Mouse (Mus musculus) cerebellum, adult 11 months (tissue): ENCODE measurements around the gene Cyb5b.
"Not testable (repeated sequence)": the region's sequence is repeated elsewhere in the genome, so short reads cannot be mapped to it uniquely, and the experiment has no call there.

Experiments used
- DNase-seq: peaks from one replicate; pipeline ENCODE4 v3.0.0; 2022

The Cyb5b gene

DNA sequence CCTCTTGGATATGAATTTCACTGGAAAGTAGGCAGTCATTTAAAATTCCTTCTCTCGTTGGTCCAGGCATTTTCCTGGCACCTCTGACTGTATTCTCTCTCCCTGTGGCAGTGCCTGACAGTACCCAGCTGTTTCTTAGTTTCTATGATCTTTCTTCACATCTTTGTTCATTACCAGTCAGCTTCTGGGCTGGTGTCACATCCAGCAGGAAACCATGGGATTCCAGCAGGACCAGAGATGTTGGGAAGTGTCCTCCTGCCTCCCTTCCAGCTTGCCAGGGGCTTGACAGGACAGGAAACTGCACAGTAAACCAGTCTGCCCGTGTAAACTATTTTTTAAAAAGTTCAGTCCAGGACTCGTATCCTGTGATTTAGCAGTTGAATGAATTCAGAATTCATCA is 34.6 kb downstream of the Cyb5b start:
- DNase-seq = no peak

GRCm38 (mm10) chr8:107186659-107187390 is 36.4 kb downstream of the Cyb5b start:
- DNase-seq = no peak

- no peak for DNase-seq
Measured at GRCm38 (mm10) chr8:107187631-107188030, 37.2 kb downstream of the Cyb5b start.

- DNase-seq = no peak
Measured at GRCm38 (mm10) chr8:107192631-107193030, 42.2 kb downstream of the Cyb5b start.

DNA sequence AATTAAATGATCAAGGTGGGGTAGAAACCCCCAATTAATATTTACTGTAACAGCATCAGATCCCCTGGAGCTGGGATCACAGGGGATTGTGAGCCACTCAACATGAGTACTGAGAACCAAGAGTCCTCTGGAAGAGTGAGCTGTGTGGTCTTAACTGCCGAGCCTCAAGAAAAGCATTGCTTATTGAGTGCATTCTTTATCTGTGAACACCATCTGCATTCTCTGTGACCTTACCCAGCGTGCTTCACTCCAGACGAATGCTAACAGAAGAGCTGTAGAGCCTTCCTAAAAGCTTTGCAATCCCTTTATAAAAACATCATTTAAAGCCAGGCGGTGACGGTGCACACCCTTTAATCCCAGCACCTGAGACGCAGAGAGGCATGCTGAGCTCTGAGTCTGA is 42.9 kb downstream of the Cyb5b start:
- DNase-seq = no peak

DNA sequence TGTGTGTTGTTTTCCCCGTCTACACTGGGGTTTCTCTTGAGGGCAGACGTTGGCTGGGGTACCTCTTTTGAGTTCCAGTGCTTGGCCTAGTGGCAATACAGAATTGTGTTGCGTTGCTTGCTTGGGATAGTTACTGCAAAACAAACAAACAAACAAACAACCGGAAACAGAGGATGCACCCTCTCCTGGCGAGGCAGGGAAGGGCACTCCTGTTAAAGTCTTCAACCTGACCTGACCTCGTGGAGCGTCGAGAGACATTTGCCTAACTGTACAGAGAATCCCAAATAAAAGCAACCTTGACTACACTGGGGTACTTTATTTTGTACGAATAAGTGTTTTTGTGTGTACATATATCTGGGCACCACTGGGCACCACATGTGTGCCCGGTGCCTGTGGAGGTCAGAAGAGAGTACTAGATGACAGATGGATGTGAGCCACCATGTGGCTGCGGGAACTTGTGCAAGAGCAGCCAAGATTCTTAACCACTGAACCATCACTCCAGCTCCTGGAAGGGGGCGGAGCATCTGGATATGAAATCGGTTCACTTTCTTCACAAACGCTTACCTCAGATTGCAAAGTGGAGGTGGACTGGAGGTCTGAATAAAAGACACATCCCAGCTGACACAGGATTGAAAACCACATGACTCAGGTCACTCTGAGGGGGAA is 44.5 kb downstream of the Cyb5b start:
- DNase-seq = no peak

DNA sequence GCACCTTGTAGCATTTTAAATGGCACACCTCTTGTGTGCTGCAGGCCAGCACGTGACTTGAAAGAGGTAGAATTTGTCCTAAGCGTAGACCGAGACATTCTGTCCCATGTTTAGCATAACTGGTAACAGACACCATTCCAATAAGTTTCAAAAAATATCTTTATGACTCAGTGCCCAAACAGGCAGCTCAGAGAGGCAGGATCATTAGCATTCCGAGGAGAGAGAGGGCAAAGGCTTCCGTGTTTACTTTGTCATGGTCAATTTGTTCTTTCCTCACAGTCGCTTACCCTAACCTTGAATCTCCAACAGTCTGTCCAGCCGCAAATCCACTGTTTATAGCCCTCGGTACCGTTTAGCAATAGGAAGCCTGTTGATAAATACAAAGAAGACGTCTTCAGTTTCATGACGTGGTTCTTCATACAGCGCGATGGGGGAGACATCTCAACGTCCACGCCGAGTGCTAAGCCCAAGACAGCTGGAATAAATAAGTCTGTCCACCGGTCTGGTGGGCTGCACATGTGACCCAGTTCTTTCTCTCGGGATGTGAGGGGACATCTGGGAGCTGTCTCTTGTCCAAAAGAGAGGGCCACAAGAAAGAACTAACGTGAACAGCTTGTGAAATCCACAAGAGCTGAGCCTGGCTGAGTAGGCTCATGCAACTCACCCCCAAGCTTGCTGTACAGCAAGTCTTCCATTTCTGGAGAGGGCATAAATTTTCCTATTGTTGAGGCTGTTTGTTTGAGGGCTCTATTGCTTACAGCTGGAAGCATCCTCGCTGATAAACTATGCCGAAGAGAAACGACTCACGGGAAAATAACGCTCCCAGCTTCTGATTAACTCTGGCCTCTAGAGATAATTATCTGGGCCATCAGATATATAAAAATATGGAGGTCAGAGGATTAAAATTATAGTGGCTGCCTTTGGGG is 47.7 kb downstream of the Cyb5b start:
- DNase-seq = no peak

- DNase-seq = peak; percentile 21
Measured at GRCm38 (mm10) chr8:107205164-107205563, 54.7 kb downstream of the Cyb5b start.

GRCm38 (mm10) chr8:107205701-107206561 is 55.5 kb downstream of the Cyb5b start:
- peak; percentile 69 for DNase-seq

DNA sequence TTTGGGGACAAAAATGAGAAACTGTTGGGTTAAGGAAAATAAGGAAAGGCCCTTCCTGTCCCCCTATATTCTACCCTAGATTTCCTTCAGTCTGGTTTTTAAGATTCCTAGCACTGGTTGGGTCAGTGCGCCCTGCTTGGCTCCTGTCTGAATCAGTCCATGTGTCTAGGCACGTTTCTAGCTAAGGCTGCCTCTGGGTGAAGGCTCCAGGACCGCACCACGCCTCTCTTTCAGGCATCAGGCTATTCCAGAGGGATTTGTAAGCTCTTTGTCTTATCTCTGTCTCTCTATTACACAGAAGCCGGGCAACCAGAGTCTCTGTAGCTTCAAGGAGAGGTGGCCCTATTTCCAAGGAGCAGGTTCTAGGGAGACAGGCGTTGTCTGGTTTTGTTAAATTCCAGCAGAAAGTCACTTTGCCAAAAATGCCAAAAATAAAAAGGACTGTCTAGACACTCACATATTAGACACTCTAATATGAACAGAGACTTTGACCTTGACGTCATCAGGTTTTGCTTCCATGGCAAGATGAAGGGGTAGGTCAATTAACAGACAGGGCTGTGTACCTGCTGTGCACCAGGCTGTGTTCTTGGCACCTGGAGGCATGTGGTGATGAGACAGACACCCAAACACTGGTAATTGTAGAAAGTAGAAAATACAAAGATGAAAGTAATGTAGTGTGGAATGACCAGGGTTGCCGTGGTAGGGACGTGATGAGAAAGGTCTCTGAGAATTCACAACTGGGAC is 56.5 kb downstream of the Cyb5b start:
- DNase-seq = peak; percentile 20

DNA sequence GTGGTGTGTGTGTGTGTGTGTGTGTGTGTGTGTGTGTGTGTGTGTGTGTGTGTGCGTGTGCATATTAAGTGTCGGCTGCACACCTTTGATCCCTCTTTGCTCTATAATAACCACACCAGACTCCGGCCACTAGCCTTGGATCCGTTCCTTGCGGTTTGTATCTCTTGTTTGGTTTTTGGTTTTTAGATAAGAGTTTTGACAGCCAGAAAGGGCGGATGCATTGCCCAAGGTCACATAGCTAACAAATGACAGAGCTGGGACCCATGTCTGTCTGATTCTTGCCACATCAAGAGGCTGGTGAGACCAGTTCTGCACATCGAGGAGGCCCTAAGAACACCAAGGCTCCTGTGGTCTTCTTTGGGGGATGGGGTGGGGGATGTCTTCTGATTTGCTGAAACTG is 58.7 kb downstream of the Cyb5b start:
- DNase-seq = no peak

DNA sequence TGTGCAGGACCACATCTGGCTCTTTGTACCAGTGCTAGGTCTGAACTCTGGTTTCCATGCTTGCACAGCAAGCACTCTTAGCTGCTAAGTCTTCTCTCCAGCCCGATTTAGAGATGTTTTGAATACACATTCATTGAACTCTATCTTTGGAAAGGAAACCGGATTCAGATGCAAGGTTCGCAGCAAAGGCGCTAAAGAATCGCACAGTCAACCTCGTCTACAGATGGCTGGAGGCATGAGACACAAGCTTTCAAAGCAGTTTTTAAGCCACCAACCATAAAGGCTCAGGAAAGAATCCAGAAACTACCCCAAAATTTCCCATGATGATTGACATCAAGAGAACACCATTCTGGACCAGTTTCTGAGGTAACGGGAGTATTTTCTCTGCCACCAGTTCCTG is 61.6 kb downstream of the Cyb5b start:
- no peak for DNase-seq

GRCm38 (mm10) chr8:107217230-107217629 is 66.8 kb downstream of the Cyb5b start:
- DNase-seq = not testable (repeated sequence)

GRCm38 (mm10) chr8:107218091-107218490 is 67.7 kb downstream of the Cyb5b start:
- DNase-seq = no peak

- no peak for DNase-seq
Measured at GRCm38 (mm10) chr8:107219078-107219477, 68.6 kb downstream of the Cyb5b start.

DNA sequence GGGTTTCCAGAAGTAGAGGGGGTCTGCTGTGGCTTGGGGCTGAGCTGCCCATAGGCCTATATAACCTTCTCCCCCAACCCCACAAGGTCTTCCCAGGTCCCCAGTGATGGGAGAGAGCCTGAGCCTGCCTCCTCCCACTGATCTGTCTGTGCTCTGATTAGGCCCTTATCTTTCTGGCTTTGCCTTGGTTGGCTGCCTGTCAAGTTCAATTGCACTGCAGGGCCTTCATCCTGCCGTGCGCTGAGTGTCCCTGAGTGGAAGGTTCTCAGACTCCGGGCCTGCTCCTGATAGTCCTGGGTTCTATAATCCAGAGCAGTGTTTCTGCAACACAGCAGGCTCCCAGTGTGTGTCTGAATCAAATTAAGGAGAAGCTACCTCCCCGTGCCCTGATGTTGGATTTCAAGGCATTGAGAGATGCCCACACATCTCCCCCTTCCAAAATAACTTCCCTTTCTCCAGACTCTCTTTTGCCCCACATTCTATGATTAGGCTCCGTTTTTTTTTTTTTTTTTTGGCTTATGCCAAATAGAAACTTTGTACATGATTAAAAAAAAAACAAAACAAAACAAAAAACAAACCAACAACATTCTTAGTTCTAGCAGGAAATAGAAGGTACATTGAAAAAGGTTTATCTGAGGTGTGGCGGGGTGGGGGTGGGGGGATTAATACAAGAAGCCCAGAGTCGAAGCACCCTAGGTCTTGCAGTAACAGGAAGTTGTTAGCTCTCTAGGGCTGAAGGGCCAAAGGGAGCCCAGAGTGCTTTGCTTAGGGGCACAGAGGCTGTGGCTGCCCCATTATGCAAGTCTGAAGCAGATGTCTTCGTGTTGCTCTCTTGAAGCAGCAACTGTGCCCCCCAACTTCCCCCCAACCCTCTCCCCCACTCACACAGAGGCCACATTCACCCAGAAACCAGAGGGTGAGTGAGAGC is 71.7 kb downstream of the Cyb5b start:
- DNase-seq = no peak

DNA sequence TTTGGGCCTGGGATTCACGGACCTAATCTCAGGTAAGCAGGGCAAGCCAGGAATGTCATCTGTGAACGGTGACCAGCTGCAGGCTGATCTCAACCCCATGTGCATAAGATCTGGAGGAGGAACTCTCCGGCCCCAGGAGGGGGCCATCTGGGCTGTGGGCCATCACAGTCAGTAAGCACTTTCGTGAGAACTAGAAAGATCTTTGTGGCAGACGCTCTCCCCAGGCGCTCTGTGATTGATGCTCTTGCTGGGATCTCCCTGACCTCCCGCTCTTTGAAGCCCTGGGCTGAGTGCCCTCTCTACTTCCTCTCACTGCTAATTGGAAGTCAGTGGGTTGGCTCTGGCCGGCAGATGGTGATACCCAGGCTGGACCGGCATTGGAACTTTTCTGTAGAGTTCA is 75.7 kb downstream of the Cyb5b start:
- no peak for DNase-seq

- DNase-seq = no peak
Measured at GRCm38 (mm10) chr8:107227011-107227626, 76.7 kb downstream of the Cyb5b start.

- DNase-seq = no peak
Measured at GRCm38 (mm10) chr8:107233251-107233650, 82.8 kb downstream of the Cyb5b start.

DNA sequence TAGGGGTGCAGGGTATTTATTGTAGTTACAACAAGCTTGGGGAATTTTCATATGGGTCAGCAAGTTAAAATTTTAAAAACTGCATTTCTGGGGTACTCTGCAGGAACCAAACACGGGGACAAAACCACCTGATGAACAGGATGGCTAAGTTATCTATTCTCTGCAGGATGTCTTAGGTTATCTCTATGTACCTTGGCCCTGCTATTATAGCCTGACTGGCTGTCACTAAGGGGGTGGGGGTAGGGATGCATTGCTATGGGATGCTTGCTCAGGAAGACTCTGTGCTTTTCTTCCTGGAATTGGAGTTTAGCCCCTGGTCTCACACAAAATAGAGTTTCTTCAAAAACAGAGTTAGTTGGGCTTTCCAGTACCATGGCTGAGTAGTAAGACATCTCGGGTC is 83.3 kb downstream of the Cyb5b start:
- no peak for DNase-seq
